Mouse (Mus musculus): ENCODE data around the gene Ifitm10. TPM values are rescaled to one million over a fixed set of nuclear protein-coding genes. Genes with fewer than 3 reads are reported as not detected.
A peak's percentile ranks its signal among the peaks of the same experiment; 100 is the strongest.

The Ifitm10 gene
- polyA plus RNA-seq, 1 experiment = 10.8 TPM

DNA sequence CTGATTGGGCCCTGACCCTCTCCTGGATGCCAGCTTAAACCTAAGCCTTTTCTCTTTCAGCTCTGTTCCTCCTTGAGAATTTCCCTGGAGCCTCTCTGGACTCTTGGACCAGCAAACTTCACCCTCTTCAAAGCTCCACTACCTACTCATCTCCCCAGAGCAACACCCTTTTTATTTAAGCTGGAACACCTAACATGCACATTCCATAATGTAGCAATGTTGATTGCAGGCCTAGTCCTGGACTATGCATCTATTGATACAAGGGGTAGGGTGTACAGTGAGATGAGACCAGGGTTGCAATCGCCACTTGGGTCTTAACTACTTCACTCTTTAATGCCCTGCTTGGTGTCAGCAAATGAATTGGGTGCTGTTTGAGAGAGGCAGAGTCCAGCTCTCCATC is 14.6 kb upstream of the Ifitm10 start:
- DNase-seq = no peak
- no peak for TF ChIP-seq CTCF (IDR thresholded peaks at IDR 0.05; ENCODE audit: borderline replicate concordance, control insufficient read depth, extremely low read depth, insufficient read depth, low read length, poor library complexity)
- no peak for TF ChIP-seq POLR2A (IDR thresholded peaks at IDR 0.05; ENCODE audit: control insufficient read depth, extremely low read depth, insufficient read depth, low read length, poor library complexity)
- Histone ChIP-seq H3K36me3 (ENCODE audit: control insufficient read depth, insufficient read depth, low read length) (peaks cover 20% of the 10 kb centered on the region), H3K4me1 (replicated peaks; ENCODE audit: control insufficient read depth, insufficient read depth, low read length) (peaks cover 31% of the 10 kb centered on the region), H3K4me3 (ENCODE audit: control insufficient read depth, insufficient read depth, low read length) (peak overlapping the region; percentile 87), H3K27ac (ENCODE audit: control insufficient read depth, insufficient read depth, low read length) (peak overlapping the region; percentile 36; the same call in 1 of the 2 replicates), H3K27me3 (ENCODE audit: control insufficient read depth, insufficient read depth, low read length) (no peaks in the 10 kb centered on the region)
- 88% methylated on average over 1 of the region's 1 CpGs for WGBS

DNA sequence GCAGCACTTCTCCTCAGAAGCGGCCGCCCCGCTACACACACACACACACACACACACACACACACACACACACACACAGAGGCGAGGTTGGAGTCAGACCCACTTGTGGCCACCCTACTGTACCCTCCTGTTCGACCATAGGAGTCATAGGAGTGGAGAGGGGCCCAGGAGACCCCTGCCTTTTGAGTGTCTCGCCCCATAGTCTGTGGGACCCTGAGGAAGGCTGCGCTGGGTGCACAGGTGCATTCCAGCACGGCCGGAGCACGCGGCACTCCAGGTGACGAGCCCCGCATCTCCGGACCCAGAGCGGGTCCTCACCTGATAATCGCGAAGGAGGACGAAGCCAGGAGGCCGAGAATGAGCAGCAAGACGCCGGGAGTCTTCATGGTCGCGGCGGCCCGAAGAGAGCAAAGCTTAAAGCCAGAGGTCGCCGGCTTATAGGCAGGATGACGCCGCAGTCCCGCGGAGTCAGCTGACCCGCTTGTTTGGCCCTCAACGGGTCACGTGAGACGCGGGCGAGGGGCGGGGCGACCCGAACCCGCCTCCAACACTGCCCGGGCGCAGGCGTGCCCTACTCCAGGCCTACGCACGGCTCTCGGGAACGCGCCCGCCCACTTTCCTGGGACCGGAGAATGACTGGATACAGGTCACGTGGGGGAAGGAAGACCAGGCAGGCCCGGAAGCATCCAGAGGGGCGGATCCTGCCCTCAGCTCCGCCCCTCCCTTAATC is 14.0 kb upstream of the Ifitm10 start, which contains the start of gene Ctsd:
Gene Ctsd (minus strand): TSS at position 620 of the 730 bp plus-strand sequence.
- H3K27ac ChIP-seq (ENCODE audit: control insufficient read depth, insufficient read depth, low read length) = peak within 1 kb of the TSS; percentile 62
- H3K4me3 ChIP-seq (ENCODE audit: control insufficient read depth, insufficient read depth, low read length) = peak within 1 kb of the TSS; percentile 87
- peaks cover 32% of the 10 kb centered on the region for H3K4me1 ChIP-seq (replicated peaks; ENCODE audit: control insufficient read depth, insufficient read depth, low read length)
- under 1% methylated on average over 55 of the region's 55 CpGs for WGBS
- H3K36me3 ChIP-seq (ENCODE audit: control insufficient read depth, insufficient read depth, low read length) = peaks cover 26% of the 10 kb centered on the region
- no peaks in the 10 kb centered on the region for H3K27me3 ChIP-seq (ENCODE audit: control insufficient read depth, insufficient read depth, low read length)
- peak; percentile 96 for DNase-seq
- 0 out of 2 replicates have a peak, but pooled peaks have one; percentile 27 for TF ChIP-seq CTCF (IDR thresholded peaks at IDR 0.05; ENCODE audit: borderline replicate concordance, control insufficient read depth, extremely low read depth, insufficient read depth, low read length, poor library complexity)
- peak; percentile 94 for TF ChIP-seq POLR2A (IDR thresholded peaks at IDR 0.05; ENCODE audit: control insufficient read depth, extremely low read depth, insufficient read depth, low read length, poor library complexity)

DNA sequence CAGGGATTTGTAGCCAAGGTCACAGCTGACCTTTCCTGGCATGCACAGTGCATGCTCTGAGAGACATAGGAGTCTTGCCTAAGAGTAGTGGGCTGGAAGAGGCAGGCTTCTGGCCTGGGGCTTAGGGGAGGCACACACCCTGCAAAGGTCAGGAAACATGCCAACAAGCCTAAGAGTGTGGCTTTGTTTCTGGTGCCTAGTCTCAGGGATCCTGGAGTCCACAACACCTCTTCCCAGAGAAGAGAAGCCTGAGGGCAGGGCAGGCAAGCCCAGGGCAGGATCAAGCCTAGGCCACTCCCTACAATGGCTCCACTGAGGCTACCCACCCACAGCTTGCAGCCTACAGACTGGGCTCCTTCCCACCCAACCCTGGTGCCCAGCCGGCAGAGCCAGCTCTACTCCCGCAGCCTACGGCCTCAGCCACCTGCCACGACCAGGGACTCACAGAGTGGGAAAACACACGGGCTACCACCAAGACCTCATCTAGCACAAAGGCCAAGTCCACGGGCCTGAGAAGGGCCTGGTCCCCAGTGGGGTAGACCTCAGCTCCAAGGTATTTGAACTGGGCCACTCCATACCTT is 13.2 kb upstream of the Ifitm10 start:
- Histone ChIP-seq H3K4me3 (ENCODE audit: control insufficient read depth, insufficient read depth, low read length) (peak overlapping the region; percentile 87), H3K4me1 (replicated peaks; ENCODE audit: control insufficient read depth, insufficient read depth, low read length) (peaks cover 40% of the 10 kb centered on the region), H3K27me3 (ENCODE audit: control insufficient read depth, insufficient read depth, low read length) (no peaks in the 10 kb centered on the region), H3K27ac (ENCODE audit: control insufficient read depth, insufficient read depth, low read length) (peak overlapping the region; percentile 62), H3K36me3 (ENCODE audit: control insufficient read depth, insufficient read depth, low read length) (peaks cover 35% of the 10 kb centered on the region)
- DNase-seq = peak; percentile 30
- WGBS = 5% methylated on average over 6 of the region's 6 CpGs
- TF ChIP-seq POLR2A (IDR thresholded peaks at IDR 0.05; ENCODE audit: control insufficient read depth, extremely low read depth, insufficient read depth, low read length, poor library complexity) (no peak), CTCF (IDR thresholded peaks at IDR 0.05; ENCODE audit: borderline replicate concordance, control insufficient read depth, extremely low read depth, insufficient read depth, low read length, poor library complexity) (no peak)

DNA sequence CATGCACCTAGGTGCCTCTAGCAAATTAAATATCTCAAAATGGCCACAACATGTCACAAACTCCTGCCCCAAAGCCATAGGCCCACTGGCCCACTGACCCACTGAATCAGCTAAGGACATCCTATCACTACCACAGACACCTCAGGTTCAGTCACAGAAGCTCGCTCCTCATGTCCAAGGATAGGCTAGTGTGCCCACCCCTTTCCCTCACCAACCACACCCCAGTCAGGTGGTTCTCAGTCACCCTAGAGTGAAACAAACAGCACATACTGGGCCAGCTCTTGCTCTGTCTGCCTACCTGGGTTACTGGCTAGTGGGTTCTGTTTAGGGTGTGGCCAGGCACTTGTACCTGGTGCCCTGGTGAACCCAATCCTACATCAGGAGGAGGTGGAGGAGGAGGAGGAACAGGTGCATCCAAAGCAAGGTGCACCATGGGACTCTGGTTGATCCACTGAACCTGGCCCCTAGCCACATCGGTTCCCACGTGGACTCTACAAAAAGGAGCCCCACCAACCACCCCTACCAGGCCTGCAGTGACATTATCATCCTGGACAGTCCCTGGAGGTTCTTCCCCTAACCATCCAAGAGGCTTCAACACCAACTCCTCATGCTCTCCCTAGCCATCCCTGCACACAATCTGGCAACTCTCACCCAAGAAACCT is 12.3 kb upstream of the Ifitm10 start:
- WGBS = 57% methylated on average over 3 of the region's 3 CpGs
- no peak for DNase-seq
- Histone ChIP-seq H3K27ac (ENCODE audit: control insufficient read depth, insufficient read depth, low read length) (peak overlapping the region; percentile 62; the same call in 1 of the 2 replicates), H3K4me1 (replicated peaks; ENCODE audit: control insufficient read depth, insufficient read depth, low read length) (peaks cover 48% of the 10 kb centered on the region), H3K4me3 (ENCODE audit: control insufficient read depth, insufficient read depth, low read length) (peak overlapping the region; percentile 87), H3K36me3 (ENCODE audit: control insufficient read depth, insufficient read depth, low read length) (peaks cover 36% of the 10 kb centered on the region), H3K27me3 (ENCODE audit: control insufficient read depth, insufficient read depth, low read length) (no peaks in the 10 kb centered on the region)
- TF ChIP-seq CTCF (IDR thresholded peaks at IDR 0.05; ENCODE audit: borderline replicate concordance, control insufficient read depth, extremely low read depth, insufficient read depth, low read length, poor library complexity) (no peak), POLR2A (IDR thresholded peaks at IDR 0.05; ENCODE audit: control insufficient read depth, extremely low read depth, insufficient read depth, low read length, poor library complexity) (no peak)

DNA sequence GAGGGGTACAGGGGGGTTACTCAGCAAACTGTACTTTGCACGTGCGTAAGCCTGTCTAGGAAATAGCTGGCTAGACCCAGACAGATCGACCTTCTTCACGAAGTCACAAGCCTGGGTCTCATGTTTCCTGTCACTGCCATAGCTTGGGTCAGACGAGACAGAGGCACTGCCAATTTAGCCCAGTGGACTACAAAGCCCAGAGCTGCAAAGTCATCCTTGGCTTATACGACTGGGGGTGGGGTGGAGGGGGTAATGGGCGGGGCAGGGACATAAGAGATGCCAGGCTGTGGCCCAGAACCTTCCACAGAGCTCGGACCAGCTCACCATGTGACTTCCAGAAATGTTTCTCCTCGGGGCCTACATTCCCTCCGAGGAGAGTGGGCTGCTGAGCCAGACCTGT is 10.8 kb upstream of the Ifitm10 start:
- TF ChIP-seq CTCF (IDR thresholded peaks at IDR 0.05; ENCODE audit: borderline replicate concordance, control insufficient read depth, extremely low read depth, insufficient read depth, low read length, poor library complexity) = no peak
- no peak for TF ChIP-seq POLR2A (IDR thresholded peaks at IDR 0.05; ENCODE audit: control insufficient read depth, extremely low read depth, insufficient read depth, low read length, poor library complexity)
- Histone ChIP-seq H3K4me1 (replicated peaks; ENCODE audit: control insufficient read depth, insufficient read depth, low read length) (peaks cover 63% of the 10 kb centered on the region), H3K4me3 (ENCODE audit: control insufficient read depth, insufficient read depth, low read length) (no peak overlapping the region), H3K27me3 (ENCODE audit: control insufficient read depth, insufficient read depth, low read length) (no peaks in the 10 kb centered on the region), H3K27ac (ENCODE audit: control insufficient read depth, insufficient read depth, low read length) (no peak overlapping the region), H3K36me3 (ENCODE audit: control insufficient read depth, insufficient read depth, low read length) (peaks cover 51% of the 10 kb centered on the region)
- 65% methylated on average over 10 of the region's 10 CpGs for WGBS
- DNase-seq = no peak

DNA sequence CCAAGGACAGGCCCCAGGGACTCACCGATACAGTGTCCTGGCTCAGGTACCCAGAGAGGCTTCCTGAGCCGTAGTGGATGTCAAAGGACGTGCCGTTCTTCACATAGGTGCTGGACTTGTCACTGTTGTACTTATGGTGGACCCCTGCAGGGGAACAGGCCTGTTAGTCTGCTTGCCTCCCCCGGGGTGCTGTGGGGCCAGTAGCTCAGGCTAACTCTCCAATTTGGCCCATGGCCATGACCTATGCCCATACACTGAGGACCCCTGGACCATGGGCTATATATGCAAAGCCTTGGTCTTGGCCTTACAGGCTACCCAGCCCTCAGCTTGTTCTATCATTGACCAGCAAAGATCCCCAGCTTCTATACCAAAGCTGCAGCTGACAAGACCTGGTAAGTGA is 9.0 kb upstream of the Ifitm10 start, which contains the start of gene Gm49369:
Gene Gm49369 (minus strand): TSS at position 101 of the 400 bp plus-strand sequence.
- WGBS = 98% methylated on average over 5 of the region's 5 CpGs
- peaks cover 59% of the 10 kb centered on the region for H3K36me3 ChIP-seq (ENCODE audit: control insufficient read depth, insufficient read depth, low read length)
- no peak for DNase-seq
- H3K4me3 ChIP-seq (ENCODE audit: control insufficient read depth, insufficient read depth, low read length) = no peak within 1 kb of the TSS
- no peaks in the 10 kb centered on the region for H3K27me3 ChIP-seq (ENCODE audit: control insufficient read depth, insufficient read depth, low read length)
- TF ChIP-seq CTCF (IDR thresholded peaks at IDR 0.05; ENCODE audit: borderline replicate concordance, control insufficient read depth, extremely low read depth, insufficient read depth, low read length, poor library complexity) = no peak
- TF ChIP-seq POLR2A (IDR thresholded peaks at IDR 0.05; ENCODE audit: control insufficient read depth, extremely low read depth, insufficient read depth, low read length, poor library complexity) = no peak
- peak within 1 kb of the TSS; percentile 97 for H3K27ac ChIP-seq (ENCODE audit: control insufficient read depth, insufficient read depth, low read length)
- H3K4me1 ChIP-seq (replicated peaks; ENCODE audit: control insufficient read depth, insufficient read depth, low read length) = peaks cover 69% of the 10 kb centered on the region
